Mouse (Mus musculus): ENCODE data around the gene Myrip. TPM values are rescaled to one million over a fixed set of nuclear protein-coding genes. Genes with fewer than 3 reads are reported as not detected.

The Myrip gene
- polyA plus RNA-seq, 1 experiment = 1.3 TPM

DNA sequence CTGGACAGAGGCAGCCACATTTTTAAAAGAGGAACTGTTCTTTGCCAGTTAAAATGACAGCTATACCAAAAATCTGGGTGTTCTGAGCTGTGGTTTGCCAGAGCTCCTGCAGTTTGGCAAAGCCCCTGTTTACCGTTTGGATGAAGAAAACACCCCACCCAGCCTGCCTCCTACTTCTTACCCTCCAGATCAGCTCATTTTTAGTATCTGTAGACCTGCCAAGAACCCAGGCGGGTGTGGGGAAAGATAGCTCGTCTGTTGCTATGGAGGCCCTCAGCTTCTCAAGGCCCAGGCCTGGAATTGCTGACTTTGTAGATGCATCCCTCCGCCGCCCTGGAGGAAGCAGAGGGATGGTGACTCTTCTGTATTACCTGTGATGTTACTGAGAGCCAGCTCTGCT lies 102.3 kb downstream of the Myrip start:
- Histone ChIP-seq H3K4me1 (ENCODE audit: control insufficient read depth, insufficient read depth, low read length) (no peaks in the 10 kb centered on the region), H3K27me3 (replicated peaks; ENCODE audit: control insufficient read depth, insufficient read depth, low read length) (no peaks in the 10 kb centered on the region), H3K36me3 (ENCODE audit: control insufficient read depth, insufficient read depth, low read length) (no peaks in the 10 kb centered on the region), H3K4me3 (ENCODE audit: insufficient read depth, low read depth, low read length) (no peak overlapping the region), H3K27ac (ENCODE audit: insufficient read depth, low read depth, low read length) (no peak overlapping the region)
- DNase-seq = no peak
- 69% methylated on average over 5 of the region's 5 CpGs for WGBS
- TF ChIP-seq CTCF (conservative IDR thresholded peaks at IDR 0.05; ENCODE audit: insufficient read depth, insufficient read length, low read depth, low read length) = no peak
- no peak for TF ChIP-seq POLR2A (IDR thresholded peaks at IDR 0.05; ENCODE audit: low read depth, low read length)

DNA sequence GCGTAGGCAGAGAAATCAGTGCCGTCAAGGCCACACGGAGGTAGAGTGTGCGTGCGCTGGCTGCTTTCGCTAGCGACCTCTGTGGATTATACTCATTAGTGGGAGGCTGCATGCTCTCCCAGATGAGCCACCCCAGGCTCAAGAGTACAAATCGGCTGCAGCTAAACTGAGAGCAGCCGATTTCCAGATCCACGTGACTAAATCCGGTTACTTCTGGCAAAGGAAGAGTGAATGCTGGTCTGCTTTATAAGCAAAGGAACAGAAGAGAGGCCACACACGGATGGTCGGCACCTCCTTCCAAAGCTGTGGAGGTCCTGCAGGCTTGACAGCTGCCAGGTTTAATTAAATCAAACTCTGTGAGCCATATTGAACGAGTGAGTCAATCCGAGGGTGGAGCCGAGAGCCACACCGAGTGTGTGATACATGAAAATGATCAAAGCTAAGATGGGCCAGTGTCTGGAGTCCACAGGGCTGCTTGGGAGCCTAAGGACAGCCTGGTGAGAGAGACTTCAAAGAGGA lies 108.4 kb downstream of the Myrip start:
- no peaks in the 10 kb centered on the region for H3K4me1 ChIP-seq (ENCODE audit: control insufficient read depth, insufficient read depth, low read length)
- DNase-seq = no peak
- H3K27me3 ChIP-seq (replicated peaks; ENCODE audit: control insufficient read depth, insufficient read depth, low read length) = no peaks in the 10 kb centered on the region
- no peak overlapping the region for H3K4me3 ChIP-seq (ENCODE audit: insufficient read depth, low read depth, low read length)
- H3K36me3 ChIP-seq (ENCODE audit: control insufficient read depth, insufficient read depth, low read length) = no peaks in the 10 kb centered on the region
- H3K27ac ChIP-seq (ENCODE audit: insufficient read depth, low read depth, low read length) = no peak overlapping the region
- no peak for TF ChIP-seq CTCF (conservative IDR thresholded peaks at IDR 0.05; ENCODE audit: insufficient read depth, insufficient read length, low read depth, low read length)
- TF ChIP-seq POLR2A (IDR thresholded peaks at IDR 0.05; ENCODE audit: low read depth, low read length) = no peak
- 72% methylated on average over 17 of the region's 17 CpGs for WGBS

DNA sequence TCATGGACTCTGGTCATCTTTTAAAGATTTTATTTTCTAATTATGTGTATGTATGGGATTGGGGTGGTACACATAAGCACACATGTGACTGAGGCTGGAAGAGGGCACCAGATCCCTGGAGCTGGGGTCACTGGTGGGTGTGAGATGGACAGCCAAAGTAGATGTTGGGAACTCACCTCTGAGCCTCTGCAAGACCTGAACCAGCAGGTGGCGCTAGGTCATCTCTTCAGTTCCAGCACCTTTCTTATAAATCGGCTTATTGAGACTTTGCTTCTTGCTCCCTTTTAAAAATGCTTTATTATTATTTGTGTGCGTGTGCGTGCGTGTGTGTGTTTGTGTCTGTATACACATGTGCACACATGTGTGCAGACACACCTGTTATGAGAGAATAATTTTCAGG lies 109.1 kb downstream of the Myrip start:
- Histone ChIP-seq H3K4me1 (ENCODE audit: control insufficient read depth, insufficient read depth, low read length) (no peaks in the 10 kb centered on the region), H3K4me3 (ENCODE audit: insufficient read depth, low read depth, low read length) (no peak overlapping the region), H3K27ac (ENCODE audit: insufficient read depth, low read depth, low read length) (no peak overlapping the region), H3K27me3 (replicated peaks; ENCODE audit: control insufficient read depth, insufficient read depth, low read length) (no peaks in the 10 kb centered on the region), H3K36me3 (ENCODE audit: control insufficient read depth, insufficient read depth, low read length) (no peaks in the 10 kb centered on the region)
- WGBS = 24% methylated on average over 5 of the region's 5 CpGs
- TF ChIP-seq POLR2A (IDR thresholded peaks at IDR 0.05; ENCODE audit: low read depth, low read length) (no peak), CTCF (conservative IDR thresholded peaks at IDR 0.05; ENCODE audit: insufficient read depth, insufficient read length, low read depth, low read length) (peak; percentile 77)
- DNase-seq = peak; percentile 51

DNA sequence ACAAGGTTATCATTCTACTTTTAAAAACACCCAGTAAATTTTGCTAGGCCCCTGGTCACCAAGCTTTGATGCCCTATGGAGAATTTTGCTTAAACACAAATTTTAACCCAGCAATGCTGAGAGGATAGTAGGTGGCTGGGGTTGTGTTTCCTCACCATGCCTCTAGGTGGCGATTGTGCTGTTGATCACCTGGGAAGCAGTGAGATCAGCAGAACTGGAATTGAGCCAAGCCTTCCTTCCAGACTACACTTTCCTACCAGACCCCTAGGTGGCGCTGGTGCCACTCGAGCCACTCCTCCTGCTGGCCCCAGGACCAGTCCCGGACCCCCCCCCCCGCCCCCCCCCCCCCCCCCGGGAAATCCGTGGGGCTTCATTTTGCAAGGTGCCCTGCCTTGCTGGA lies 114.2 kb downstream of the Myrip start:
- TF ChIP-seq CTCF (conservative IDR thresholded peaks at IDR 0.05; ENCODE audit: insufficient read depth, insufficient read length, low read depth, low read length) (peak; percentile 87), POLR2A (IDR thresholded peaks at IDR 0.05; ENCODE audit: low read depth, low read length) (no peak)
- H3K4me1 ChIP-seq (ENCODE audit: control insufficient read depth, insufficient read depth, low read length) = no peaks in the 10 kb centered on the region
- DNase-seq = peak; percentile 87
- H3K27me3 ChIP-seq (replicated peaks; ENCODE audit: control insufficient read depth, insufficient read depth, low read length) = no peaks in the 10 kb centered on the region
- H3K36me3 ChIP-seq (ENCODE audit: control insufficient read depth, insufficient read depth, low read length) = no peaks in the 10 kb centered on the region
- WGBS = 0% methylated on average over 7 of the region's 7 CpGs
- H3K27ac ChIP-seq (ENCODE audit: insufficient read depth, low read depth, low read length) = no peak overlapping the region
- no peak overlapping the region for H3K4me3 ChIP-seq (ENCODE audit: insufficient read depth, low read depth, low read length)

DNA sequence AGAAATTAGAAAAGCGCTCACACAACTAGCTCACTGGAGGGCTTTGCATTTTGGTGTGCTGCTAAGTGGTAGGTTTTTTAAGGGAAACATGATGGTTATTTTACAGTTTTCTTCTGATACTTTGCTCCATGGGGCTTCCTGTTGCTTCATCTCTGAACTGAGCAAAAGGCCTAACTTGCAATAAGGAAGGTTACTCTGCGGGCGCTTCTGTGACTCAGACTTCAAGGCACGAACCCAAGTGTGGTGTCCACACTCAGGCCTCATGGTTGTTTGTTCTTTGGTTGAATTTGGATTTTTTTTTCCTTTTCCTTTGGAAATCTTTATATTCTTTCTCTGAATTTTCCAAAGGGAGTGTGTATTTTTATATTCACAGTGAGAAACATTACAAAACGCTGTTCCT lies 114.8 kb downstream of the Myrip start:
- Histone ChIP-seq H3K4me1 (ENCODE audit: control insufficient read depth, insufficient read depth, low read length) (no peaks in the 10 kb centered on the region), H3K4me3 (ENCODE audit: insufficient read depth, low read depth, low read length) (no peak overlapping the region), H3K27me3 (replicated peaks; ENCODE audit: control insufficient read depth, insufficient read depth, low read length) (no peaks in the 10 kb centered on the region), H3K36me3 (ENCODE audit: control insufficient read depth, insufficient read depth, low read length) (no peaks in the 10 kb centered on the region), H3K27ac (ENCODE audit: insufficient read depth, low read depth, low read length) (no peak overlapping the region)
- TF ChIP-seq CTCF (conservative IDR thresholded peaks at IDR 0.05; ENCODE audit: insufficient read depth, insufficient read length, low read depth, low read length) (no peak), POLR2A (IDR thresholded peaks at IDR 0.05; ENCODE audit: low read depth, low read length) (no peak)
- no peak for DNase-seq
- WGBS = 90% methylated on average over 5 of the region's 5 CpGs

DNA sequence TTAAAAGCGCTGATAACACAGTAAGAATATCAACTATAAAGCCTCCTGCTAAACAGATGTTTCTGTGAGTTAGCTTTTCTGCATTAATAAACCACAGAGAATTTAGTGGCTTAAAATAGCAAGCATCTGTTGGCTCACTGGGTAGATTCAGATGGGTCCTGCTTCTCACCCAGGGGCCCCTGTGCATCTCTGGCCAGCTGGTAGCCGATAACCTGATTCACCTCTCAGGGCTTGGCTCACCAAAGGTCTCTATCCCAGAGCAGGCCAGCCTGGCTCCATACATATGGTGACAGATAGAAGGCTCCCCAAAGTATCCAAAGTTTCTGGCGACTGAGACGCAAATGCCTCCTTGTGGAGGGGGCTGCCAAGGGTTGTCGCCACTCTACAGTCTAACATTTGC lies 115.4 kb downstream of the Myrip start:
- H3K4me1 ChIP-seq (ENCODE audit: control insufficient read depth, insufficient read depth, low read length) = no peaks in the 10 kb centered on the region
- TF ChIP-seq POLR2A (IDR thresholded peaks at IDR 0.05; ENCODE audit: low read depth, low read length) (no peak), CTCF (conservative IDR thresholded peaks at IDR 0.05; ENCODE audit: insufficient read depth, insufficient read length, low read depth, low read length) (no peak)
- no peak overlapping the region for H3K27ac ChIP-seq (ENCODE audit: insufficient read depth, low read depth, low read length)
- no peak for DNase-seq
- H3K36me3 ChIP-seq (ENCODE audit: control insufficient read depth, insufficient read depth, low read length) = no peaks in the 10 kb centered on the region
- WGBS = 84% methylated on average over 5 of the region's 5 CpGs
- no peak overlapping the region for H3K4me3 ChIP-seq (ENCODE audit: insufficient read depth, low read depth, low read length)
- no peaks in the 10 kb centered on the region for H3K27me3 ChIP-seq (replicated peaks; ENCODE audit: control insufficient read depth, insufficient read depth, low read length)

DNA sequence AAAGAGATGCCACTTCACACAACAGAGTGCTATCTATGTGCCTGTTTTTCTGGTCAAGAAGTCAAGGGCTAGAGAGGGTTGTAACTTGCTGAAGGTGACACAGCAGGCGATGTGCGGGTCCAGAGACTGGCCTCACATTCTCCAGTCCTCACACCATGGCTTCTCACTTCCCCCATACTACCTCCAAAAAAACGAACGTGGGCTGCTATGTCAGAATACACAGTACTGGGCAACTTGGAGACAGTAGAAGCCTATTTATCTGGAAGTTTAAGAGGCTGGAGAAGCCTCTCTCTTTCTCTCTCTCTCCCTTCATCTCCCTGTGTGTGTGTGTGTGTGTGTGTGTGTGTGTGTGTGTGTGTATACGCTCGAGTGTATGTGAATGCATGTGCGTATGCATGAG lies 117.3 kb downstream of the Myrip start:
- no peaks in the 10 kb centered on the region for H3K27me3 ChIP-seq (replicated peaks; ENCODE audit: control insufficient read depth, insufficient read depth, low read length)
- H3K4me1 ChIP-seq (ENCODE audit: control insufficient read depth, insufficient read depth, low read length) = no peaks in the 10 kb centered on the region
- no peak for DNase-seq
- H3K36me3 ChIP-seq (ENCODE audit: control insufficient read depth, insufficient read depth, low read length) = no peaks in the 10 kb centered on the region
- no peak overlapping the region for H3K27ac ChIP-seq (ENCODE audit: insufficient read depth, low read depth, low read length)
- TF ChIP-seq POLR2A (IDR thresholded peaks at IDR 0.05; ENCODE audit: low read depth, low read length) = no peak
- no peak for TF ChIP-seq CTCF (conservative IDR thresholded peaks at IDR 0.05; ENCODE audit: insufficient read depth, insufficient read length, low read depth, low read length)
- H3K4me3 ChIP-seq (ENCODE audit: insufficient read depth, low read depth, low read length) = no peak overlapping the region
- WGBS = 71% methylated on average over 7 of the region's 7 CpGs
